Mouse (Mus musculus) gastrocnemius, postnatal 14 days (tissue): Measurements from ENCODE around the gene Grm1. TPM values are rescaled to one million over a fixed set of nuclear protein-coding genes. Genes with fewer than 3 reads are reported as not detected.

Experiments
- total RNA-seq, 2 experiments: library from RNA; stranded (reverse); gene quantifications; 2 replicates each; pipeline ENCODE4 v1.2.3; 2021

Gene Grm1
- total RNA-seq, 2 experiments from 2014 or later = 0.04 TPM; not detected in 1

Other genes starting within 250 kb of the Grm1 start
- 1 to 10 TPM; 7.5 to 7.6 TPM for gene Shprh, start 67.1 kb upstream of the Grm1 start, total RNA-seq
- gene Fbxo30, start 199.0 kb upstream of the Grm1 start, total RNA-seq = 10 to 100 TPM; 10.8 to 12.7 TPM